Mouse (Mus musculus) hindbrain, postnatal 0 days (tissue): ENCODE data around the gene Vrk3. TPM values are rescaled to one million over a fixed set of nuclear protein-coding genes. Genes with fewer than 3 reads are reported as not detected.
"Not testable (repeated sequence)": the region's sequence is repeated elsewhere in the genome, so short reads cannot be mapped to it uniquely, and the experiment has no call there.

ENCODE experiments used
- ATAC-seq: fragments of 200-750 bp; cut with Nextera tagmentation; 2 replicates; pipeline ENCODE4 v1.8.0; 2017; ENCODE audit warnings: mild to moderate bottlenecking, moderate TSS enrichment, moderate library complexity
- DNase-seq: peaks from one replicate; pipeline ENCODE4 v3.0.0-alpha.2; 2015; ENCODE audit warnings: low spot score
- H3K27ac ChIP-seq: fragments of 300-500 bp; sonication (generic); 2 replicates; pipeline ENCODE4 v1.5.1; 2014; ENCODE audit warnings: mild to moderate bottlenecking
- H3K27me3 ChIP-seq: fragments of 300-500 bp; sonication (generic); 2 replicates; pipeline ENCODE4 v1.6.1; 2014; ENCODE audit warnings: low read length, mixed read lengths; ENCODE audit not compliant: insufficient read depth
- H3K36me3 ChIP-seq: fragments of 300-500 bp; sonication (generic); 2 replicates; pipeline ENCODE4 v1.6.1; 2014; ENCODE audit warnings: low read length, mixed read lengths; ENCODE audit not compliant: insufficient read depth
- H3K4me1 ChIP-seq: fragments of 300-500 bp; sonication (generic); 2 replicates; pipeline ENCODE4 v1.6.1; 2014; ENCODE audit warnings: antibody characterized with exemption, low read length, mixed read lengths; ENCODE audit not compliant: insufficient read depth
- H3K4me2 ChIP-seq: fragments of 300-500 bp; sonication (generic); 2 replicates; pipeline ENCODE4 v1.6.1; 2014; ENCODE audit warnings: low read depth, mild to moderate bottlenecking, low read length, moderate library complexity, mixed read lengths
- H3K4me3 ChIP-seq: fragments of 300-500 bp; sonication (generic); 2 replicates; pipeline ENCODE4 v1.5.1; 2014; ENCODE audit warnings: low read length
- H3K9ac ChIP-seq: fragments of 300-500 bp; sonication (generic); replicated peaks from 2 replicates; pipeline ENCODE4 v1.6.1; 2014; ENCODE audit warnings: mild to moderate bottlenecking, low read length, moderate library complexity, mixed read lengths
- H3K9me3 ChIP-seq: fragments of 300-500 bp; sonication (generic); 2 replicates; pipeline ENCODE4 v1.6.1; 2016; ENCODE audit warnings: low read length, mixed read lengths
- CTCF ChIP-seq: IDR thresholded peaks from 2 replicates; pipeline ENCODE4 v1.5.1; 2016; ENCODE audit warnings: antibody characterized with exemption, control low read depth, low read depth
- WGBS: fragments of 180-500 bp; shearing (Covaris S2); extraction: QIAGEN DNeasy Blood & Tissue Kit; methylation state at CpG from one replicate; pipeline ENCODE4 v1.1.7; 2014; 5-methylcytosine and 5-hydroxymethylcytosine counted together
- polyA plus RNA-seq: library from polyadenylated mRNA; unstranded; fragments of >200 nt; fragmentation: Nextera tagmentation; extraction: Ambion mirVana; gene quantifications from 2 replicates; pipeline ENCODE4 v1.2.1, GENCODE M21; 2015
- total RNA-seq: library from RNA; depleted of rRNA; stranded (reverse); fragments of >200 nt; gene quantifications from 2 replicates; pipeline ENCODE4 v1.2.3, GENCODE M21; 2014

The Vrk3 gene
- total and polyA plus RNA-seq, 2 experiments from 2014 or later = 25.3 to 28.2 TPM

- TF ChIP-seq CTCF = no peak
- Histone ChIP-seq H3K9ac (no peak overlapping the region), H3K4me1 (no peaks in the 10 kb centered on the region), H3K36me3 (no peaks in the 10 kb centered on the region), H3K9me3 (no peaks in the 10 kb centered on the region), H3K27ac (no peak overlapping the region), H3K4me2 (no peak overlapping the region), H3K4me3 (no peak overlapping the region), H3K27me3 (no peaks in the 10 kb centered on the region)
- ATAC-seq = no peak
- no peak for DNase-seq
- WGBS = 62% methylated on average over 5 of the region's 5 CpGs
Observed at GRCm38 (mm10) chr7:44727151-44727550, 21.1 kb upstream of the Vrk3 start.

- 88% methylated on average over 11 of the region's 11 CpGs for WGBS
- Histone ChIP-seq H3K9ac (no peak overlapping the region), H3K4me3 (no peak overlapping the region), H3K4me1 (no peaks in the 10 kb centered on the region), H3K9me3 (no peaks in the 10 kb centered on the region), H3K27ac (no peak overlapping the region), H3K36me3 (no peaks in the 10 kb centered on the region), H3K4me2 (no peak overlapping the region), H3K27me3 (no peaks in the 10 kb centered on the region)
- ATAC-seq (no peak), DNase-seq (no peak)
- no peak for TF ChIP-seq CTCF
Observed at GRCm38 (mm10) chr7:44728082-44728975, 19.9 kb upstream of the Vrk3 start.

DNA sequence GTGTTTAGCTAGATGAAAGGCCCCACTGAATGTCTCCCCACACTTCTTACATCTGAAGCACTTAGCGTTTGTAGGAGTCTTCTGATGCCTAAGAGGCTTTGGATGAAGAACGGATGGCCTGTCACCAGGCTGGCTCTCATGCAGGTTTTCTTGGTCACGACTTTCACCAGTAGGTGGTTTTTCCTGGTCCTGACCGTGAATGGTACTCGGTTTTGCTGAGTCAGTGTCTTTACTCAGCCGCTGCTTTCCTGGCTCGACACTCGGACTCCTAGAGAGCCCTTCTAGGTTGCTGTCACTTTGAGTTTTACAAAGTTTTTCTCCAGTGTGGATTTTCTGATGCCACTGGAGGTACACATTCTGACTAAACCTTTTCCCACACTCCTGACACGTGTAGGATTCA lies 14.5 kb upstream of the Vrk3 start:
- TF ChIP-seq CTCF = no peak
- WGBS = 85% methylated on average over 9 of the region's 9 CpGs

GRCm38 (mm10) chr7:44741361-44741760 lies 6.9 kb upstream of the Vrk3 start:
- Histone ChIP-seq H3K9me3 (no peaks in the 10 kb centered on the region), H3K4me2 (no peak overlapping the region), H3K4me3 (no peak overlapping the region), H3K27me3 (no peaks in the 10 kb centered on the region), H3K4me1 (no peaks in the 10 kb centered on the region), H3K9ac (no peak overlapping the region), H3K27ac (no peak overlapping the region), H3K36me3 (no peaks in the 10 kb centered on the region; the same call in 1 of the 2 replicates)
- ATAC-seq = no peak
- no peak for DNase-seq
- TF ChIP-seq CTCF = no peak
- whole genome bisulfite sequencing = 86% methylated on average over 8 of the region's 8 CpGs

More for the DNA sequence above, 14.5 kb upstream of the Vrk3 start:
- Histone ChIP-seq H3K27ac (no peak overlapping the region), H3K27me3 (no peaks in the 10 kb centered on the region), H3K9me3 (no peaks in the 10 kb centered on the region), H3K4me1 (no peaks in the 10 kb centered on the region), H3K36me3 (no peaks in the 10 kb centered on the region; the same call in 1 of the 2 replicates), H3K4me3 (no peak overlapping the region), H3K4me2 (no peak overlapping the region), H3K9ac (no peak overlapping the region)
- DNase-seq (no peak), ATAC-seq (no peak)

DNA sequence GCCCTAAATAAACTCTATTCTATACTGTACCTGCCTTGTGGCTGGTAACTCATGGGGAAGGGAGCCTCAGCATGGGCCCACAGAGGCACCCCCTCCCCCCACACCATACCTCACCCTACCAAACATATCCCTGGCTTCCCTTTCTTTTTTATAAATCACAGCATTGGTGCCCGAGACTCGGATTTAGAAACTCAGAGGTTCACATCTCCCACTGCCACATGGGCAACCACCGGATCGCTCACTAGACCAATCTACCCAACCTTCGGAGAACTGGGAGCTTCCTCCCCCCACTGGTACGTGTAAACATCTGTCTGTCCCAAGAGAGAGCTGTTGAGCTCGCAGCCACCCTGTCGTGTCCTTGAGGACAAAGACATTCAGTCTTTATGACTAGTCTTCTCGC lies 3.9 kb upstream of the Vrk3 start:
- Histone ChIP-seq H3K4me1 (peaks cover 10% of the 10 kb centered on the region), H3K9ac (peak overlapping the region; percentile 49), H3K27me3 (no peaks in the 10 kb centered on the region), H3K4me3 (peak overlapping the region; percentile 38), H3K9me3 (no peaks in the 10 kb centered on the region), H3K27ac (peak overlapping the region; percentile 68; the same call in 1 of the 2 replicates), H3K4me2 (peak overlapping the region; percentile 77), H3K36me3 (no peaks in the 10 kb centered on the region)
- DNase-seq (no peak), ATAC-seq (no peak)
- no peak for TF ChIP-seq CTCF
- WGBS = 34% methylated on average over 9 of the region's 9 CpGs

DNA sequence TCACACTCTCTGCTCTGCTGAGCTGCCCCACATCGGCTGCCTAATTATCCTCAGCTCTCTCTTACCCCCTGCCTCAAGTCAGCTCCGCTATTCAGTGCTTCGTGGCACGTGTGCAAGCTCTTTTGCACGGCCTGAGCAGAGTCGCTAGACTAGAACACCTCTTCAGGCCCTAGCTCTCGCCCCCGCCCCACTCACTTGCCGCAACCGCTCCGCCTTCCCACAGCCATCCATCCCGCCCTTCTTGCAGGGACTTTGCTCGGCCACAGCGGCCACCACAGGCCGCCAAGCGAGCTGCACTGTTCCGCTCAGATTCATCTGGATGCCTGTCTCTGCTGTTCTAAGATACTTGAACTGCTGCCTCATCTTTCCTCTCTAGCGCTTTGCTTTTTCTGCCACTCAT lies 3.1 kb upstream of the Vrk3 start:
- peak overlapping the region; percentile 68 for H3K27ac ChIP-seq
- H3K36me3 ChIP-seq = no peaks in the 10 kb centered on the region
- under 1% methylated on average over 18 of the region's 18 CpGs for WGBS
- peak; percentile 88 for TF ChIP-seq CTCF
- peak overlapping the region; percentile 77 for H3K4me2 ChIP-seq
- H3K27me3 ChIP-seq = no peaks in the 10 kb centered on the region
- H3K9ac ChIP-seq = peak overlapping the region; percentile 49
- H3K9me3 ChIP-seq = no peaks in the 10 kb centered on the region
- DNase-seq (peak; percentile 93), ATAC-seq (peak; percentile 81)
- peak overlapping the region; percentile 38 for H3K4me3 ChIP-seq
- peaks cover 10% of the 10 kb centered on the region for H3K4me1 ChIP-seq

- H3K9me3 ChIP-seq = no peaks in the 10 kb centered on the region
Observed at GRCm38 (mm10) chr7:44747115-44747514, 1.1 kb upstream of the Vrk3 start.

GRCm38 (mm10) chr7:44750950-44751349 lies 2.7 kb downstream of the Vrk3 start, which contains the start of gene Zfp473:
Zfp473 (minus strand) TSS chr7:44751050.
- H3K4me2 ChIP-seq, H3K9me3 ChIP-seq, H3K27me3 ChIP-seq, H3K27ac ChIP-seq, DNase-seq, H3K4me3 ChIP-seq, ATAC-seq, H3K9ac ChIP-seq: not testable (repeated sequence)
- Histone ChIP-seq H3K4me1 (peaks cover 10% of the 10 kb centered on the region), H3K36me3 (peaks cover 21% of the 10 kb centered on the region)
- 100% methylated on average over 1 of the region's 1 CpGs for WGBS

More at GRCm38 (mm10) chr7:44747115-44747514, 1.1 kb upstream of the Vrk3 start:
- DNase-seq (no peak), ATAC-seq (no peak)
- H3K4me2 ChIP-seq = no peak overlapping the region
- TF ChIP-seq CTCF = no peak
- 74% methylated on average over 4 of the region's 4 CpGs for WGBS
- H3K4me3 ChIP-seq = no peak overlapping the region
- H3K27me3 ChIP-seq = no peaks in the 10 kb centered on the region
- no peaks in the 10 kb centered on the region for H3K36me3 ChIP-seq
- no peak overlapping the region for H3K9ac ChIP-seq
- peaks cover 10% of the 10 kb centered on the region for H3K4me1 ChIP-seq
- no peak overlapping the region for H3K27ac ChIP-seq
